Mouse (Mus musculus): ENCODE measurements around the gene Art2b. TPM values are rescaled to one million over a fixed set of nuclear protein-coding genes. Genes with fewer than 3 reads are reported as not detected.
"Not testable (repeated sequence)": the region's sequence is repeated elsewhere in the genome, so short reads cannot be mapped to it uniquely, and the experiment has no call there.

Art2b gene
- polyA plus RNA-seq, 1 experiment, result 1.0 TPM

GRCm38 (mm10) chr7:101616136-101616835, 30.9 kb upstream of the Art2b start:
- no peak for DNase-seq
- Histone ChIP-seq H3K4me3 (replicated peaks; ENCODE audit: extremely low read depth, low read depth, low read length) (no peak overlapping the region), H3K4me1 (ENCODE audit: control insufficient read depth, insufficient read depth, low read length) (no peaks in the 10 kb centered on the region)
- 69% methylated on average over 6 of the region's 6 CpGs for WGBS
- no peak for TF ChIP-seq CTCF (IDR thresholded peaks at IDR 0.05; ENCODE audit: insufficient read depth, low read length)
- TF ChIP-seq POLR2A (IDR thresholded peaks at IDR 0.05; ENCODE audit: borderline replicate concordance, extremely low read depth, low read depth, low read length), result no peak

GRCm38 (mm10) chr7:101615406-101615805, 30.0 kb upstream of the Art2b start:
- no peak overlapping the region for H3K4me3 ChIP-seq (replicated peaks; ENCODE audit: extremely low read depth, low read depth, low read length)
- WGBS, result 63% methylated on average over 7 of the region's 7 CpGs
- no peaks in the 10 kb centered on the region for H3K4me1 ChIP-seq (ENCODE audit: control insufficient read depth, insufficient read depth, low read length)
- DNase-seq, result no peak
- TF ChIP-seq POLR2A (IDR thresholded peaks at IDR 0.05; ENCODE audit: borderline replicate concordance, extremely low read depth, low read depth, low read length) (no peak), CTCF (IDR thresholded peaks at IDR 0.05; ENCODE audit: insufficient read depth, low read length) (no peak)

GRCm38 (mm10) chr7:101612786-101613527, 27.6 kb upstream of the Art2b start:
- not testable (repeated sequence) for H3K4me3 ChIP-seq (replicated peaks; ENCODE audit: extremely low read depth, low read depth, low read length); DNase-seq; H3K4me1 ChIP-seq (ENCODE audit: control insufficient read depth, insufficient read depth, low read length)
- WGBS, result 67% methylated on average over 8 of the region's 8 CpGs

- 51% methylated on average over 6 of the region's 6 CpGs for WGBS
- Histone ChIP-seq H3K4me3 (replicated peaks; ENCODE audit: extremely low read depth, low read depth, low read length) (no peak overlapping the region), H3K4me1 (ENCODE audit: control insufficient read depth, insufficient read depth, low read length) (no peaks in the 10 kb centered on the region)
- DNase-seq, result no peak
- no peak for TF ChIP-seq POLR2A (IDR thresholded peaks at IDR 0.05; ENCODE audit: borderline replicate concordance, extremely low read depth, low read depth, low read length)
- TF ChIP-seq CTCF (IDR thresholded peaks at IDR 0.05; ENCODE audit: insufficient read depth, low read length), result no peak
These were observed 22.4 kb upstream of the Art2b start for GRCm38 (mm10) chr7:101607845-101608244.

- TF ChIP-seq CTCF (IDR thresholded peaks at IDR 0.05; ENCODE audit: insufficient read depth, low read length) (no peak), POLR2A (IDR thresholded peaks at IDR 0.05; ENCODE audit: borderline replicate concordance, extremely low read depth, low read depth, low read length) (no peak)
- 89% methylated on average over 1 of the region's 1 CpGs for WGBS
- no peak for DNase-seq
- H3K4me3 ChIP-seq (replicated peaks; ENCODE audit: extremely low read depth, low read depth, low read length), result no peak overlapping the region
- H3K4me1 ChIP-seq (ENCODE audit: control insufficient read depth, insufficient read depth, low read length), result no peaks in the 10 kb centered on the region
These were observed 15.0 kb upstream of the Art2b start for GRCm38 (mm10) chr7:101600406-101600805.

GRCm38 (mm10) chr7:101598482-101598881, 13.1 kb upstream of the Art2b start:
- DNase-seq, result no peak
- TF ChIP-seq CTCF (IDR thresholded peaks at IDR 0.05; ENCODE audit: insufficient read depth, low read length) (no peak), POLR2A (IDR thresholded peaks at IDR 0.05; ENCODE audit: borderline replicate concordance, extremely low read depth, low read depth, low read length) (no peak)
- H3K4me1 ChIP-seq (ENCODE audit: control insufficient read depth, insufficient read depth, low read length), result no peaks in the 10 kb centered on the region
- no peak overlapping the region for H3K4me3 ChIP-seq (replicated peaks; ENCODE audit: extremely low read depth, low read depth, low read length)
- 54% methylated on average over 2 of the region's 2 CpGs for WGBS

GRCm38 (mm10) chr7:101594969-101595368, 9.6 kb upstream of the Art2b start:
- no peak for TF ChIP-seq CTCF (IDR thresholded peaks at IDR 0.05; ENCODE audit: insufficient read depth, low read length)
- no peak for DNase-seq
- no peak overlapping the region for H3K4me3 ChIP-seq (replicated peaks; ENCODE audit: extremely low read depth, low read depth, low read length)
- no peaks in the 10 kb centered on the region for H3K4me1 ChIP-seq (ENCODE audit: control insufficient read depth, insufficient read depth, low read length)
- 71% methylated on average over 2 of the region's 2 CpGs for WGBS

GRCm38 (mm10) chr7:101584271-101584670, 1.1 kb downstream of the Art2b start:
- DNase-seq; H3K4me1 ChIP-seq (ENCODE audit: control insufficient read depth, insufficient read depth, low read length); H3K4me3 ChIP-seq (replicated peaks; ENCODE audit: extremely low read depth, low read depth, low read length): not testable (repeated sequence)
- whole genome bisulfite sequencing, result 38% methylated on average over 6 of the region's 6 CpGs

GRCm38 (mm10) chr7:101582012-101582411, 3.4 kb downstream of the Art2b start:
- DNase-seq, result no peak
- TF ChIP-seq CTCF (IDR thresholded peaks at IDR 0.05; ENCODE audit: insufficient read depth, low read length), result no peak
- TF ChIP-seq POLR2A (IDR thresholded peaks at IDR 0.05; ENCODE audit: borderline replicate concordance, extremely low read depth, low read depth, low read length), result no peak
- H3K4me3 ChIP-seq (replicated peaks; ENCODE audit: extremely low read depth, low read depth, low read length), result no peak overlapping the region
- 82% methylated on average over 7 of the region's 7 CpGs for WGBS
- no peaks in the 10 kb centered on the region for H3K4me1 ChIP-seq (ENCODE audit: control insufficient read depth, insufficient read depth, low read length)

GRCm38 (mm10) chr7:101580863-101581262, 4.5 kb downstream of the Art2b start:
- 80% methylated on average over 3 of the region's 3 CpGs for WGBS
- H3K4me3 ChIP-seq (replicated peaks; ENCODE audit: extremely low read depth, low read depth, low read length); DNase-seq; H3K4me1 ChIP-seq (ENCODE audit: control insufficient read depth, insufficient read depth, low read length): not testable (repeated sequence)

Measured in lung, adult 2 months (tissue).